Mouse (Mus musculus) ES-E14 (cell line): ENCODE measurements at regions not wholly inside any gene's neighbourhood (a gene's known extent, or its start where the extent isn't known, plus 50 kb on each side); places are given as distances from the start of the nearest gene placed in this dataset.
"Not testable (repeated sequence)": the region's sequence is repeated elsewhere in the genome, so short reads cannot be mapped to it uniquely, and the experiment has no call there.

Experiments
- CHD2 ChIP-seq: IDR thresholded peaks from 2 replicates; pipeline ENCODE4 v1.6.1; 2014; ENCODE audit warnings: mild to moderate bottlenecking, low read depth, low read length, inconsistent platforms
- HCFC1 ChIP-seq: IDR thresholded peaks from 2 replicates; pipeline ENCODE4 v1.6.1; 2012; ENCODE audit warnings: low read length, inconsistent platforms, borderline replicate concordance; ENCODE audit not compliant: insufficient read depth
- MAFK ChIP-seq: IDR thresholded peaks from 2 replicates; pipeline ENCODE4 v1.6.1; 2014; ENCODE audit warnings: mild to moderate bottlenecking, low read depth, low read length, inconsistent platforms; ENCODE audit not compliant: insufficient read depth
- ZC3H11A ChIP-seq: IDR thresholded peaks from 2 replicates; pipeline ENCODE4 v1.6.1; 2012; ENCODE audit warnings: low read depth, mild to moderate bottlenecking, inconsistent platforms, low read length, borderline replicate concordance
- ZNF384 ChIP-seq: IDR thresholded peaks from 2 replicates; pipeline ENCODE4 v1.6.1; 2012; ENCODE audit warnings: low read depth, low read length, inconsistent platforms

- peak; percentile 75; the same call in 1 of the 2 replicates for TF ChIP-seq ZC3H11A
- TF ChIP-seq CHD2, HCFC1, ZNF384, MAFK: not testable (repeated sequence)
Measured at GRCm38 (mm10) chr3:128349123-128349522, 453.0 kb upstream of the Fam241a start.
